Mouse (Mus musculus) brain, embryonic 18.5 days (tissue): ENCODE data around the gene Setd4.

Experiments used
- DNase-seq: peaks from one replicate; pipeline ENCODE4 v3.0.0-alpha.2; 2012; ENCODE audit warnings: low read depth, low spot score

Setd4 gene

DNA sequence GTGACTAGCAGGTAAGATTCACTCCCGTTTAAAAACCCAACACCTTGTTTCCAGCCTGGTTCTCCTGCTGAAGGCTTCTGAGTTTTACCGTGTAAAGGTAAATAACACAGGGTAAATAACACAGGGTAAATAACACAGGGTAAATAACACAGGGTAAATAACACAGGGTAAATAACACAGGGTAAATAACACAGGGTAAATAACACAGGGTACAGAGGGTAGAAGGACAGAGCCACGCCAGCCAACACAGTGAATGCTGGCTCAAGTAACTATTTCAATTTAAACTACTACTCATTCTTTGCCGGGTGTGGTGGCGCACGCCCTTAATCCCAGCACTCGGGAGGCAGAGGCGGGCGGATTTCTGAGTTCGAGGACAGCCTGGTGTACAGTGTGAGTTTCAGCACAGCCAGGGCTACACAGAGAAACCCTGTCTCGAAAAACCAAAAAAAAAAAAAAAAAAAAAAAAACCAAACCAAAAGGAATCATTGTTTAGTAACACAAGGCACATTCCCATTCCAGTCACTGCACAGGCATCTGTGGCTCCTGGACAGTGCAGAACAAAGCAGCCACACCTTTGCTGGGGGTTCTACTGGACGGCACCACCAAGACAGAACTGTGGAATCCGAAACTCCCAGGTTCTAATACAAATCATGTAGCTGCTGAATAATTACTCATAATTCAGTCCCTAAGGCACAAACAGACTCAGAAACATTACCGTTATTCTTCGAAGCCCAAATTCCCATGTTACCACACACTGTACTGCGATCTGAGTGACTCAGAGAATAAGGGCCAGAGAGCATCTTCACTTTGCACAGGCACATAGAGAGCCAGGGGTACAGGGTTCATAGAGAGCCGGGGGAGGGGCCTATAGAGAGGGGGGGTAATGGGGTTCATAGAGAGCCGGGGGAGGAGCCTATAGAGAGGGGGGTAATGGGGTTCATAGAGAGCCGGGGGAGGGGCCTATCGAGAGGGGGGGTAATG lies 12.1 kb downstream of the Setd4 start:
- DNase-seq, result no peak

DNA sequence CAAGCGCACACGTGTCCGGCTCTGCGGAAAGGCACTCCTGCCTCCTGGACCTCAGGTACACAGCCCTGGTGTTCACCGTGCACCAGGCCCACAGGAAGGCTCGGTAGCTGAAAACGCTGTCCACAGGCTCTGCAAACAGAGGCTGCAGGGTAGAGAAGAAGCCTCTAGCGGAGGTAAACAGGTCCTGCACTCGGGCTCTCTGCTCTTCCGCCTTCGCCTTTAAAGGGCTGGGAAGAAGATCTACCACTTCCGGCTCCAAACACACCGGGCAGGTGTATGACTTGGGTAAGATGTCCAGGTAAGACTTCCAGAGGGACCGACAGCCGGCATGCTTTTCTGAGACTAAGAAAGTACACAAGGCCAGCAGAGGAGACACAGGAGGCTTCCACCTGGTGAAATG lies 12.9 kb downstream of the Setd4 start:
- no peak for DNase-seq

DNA sequence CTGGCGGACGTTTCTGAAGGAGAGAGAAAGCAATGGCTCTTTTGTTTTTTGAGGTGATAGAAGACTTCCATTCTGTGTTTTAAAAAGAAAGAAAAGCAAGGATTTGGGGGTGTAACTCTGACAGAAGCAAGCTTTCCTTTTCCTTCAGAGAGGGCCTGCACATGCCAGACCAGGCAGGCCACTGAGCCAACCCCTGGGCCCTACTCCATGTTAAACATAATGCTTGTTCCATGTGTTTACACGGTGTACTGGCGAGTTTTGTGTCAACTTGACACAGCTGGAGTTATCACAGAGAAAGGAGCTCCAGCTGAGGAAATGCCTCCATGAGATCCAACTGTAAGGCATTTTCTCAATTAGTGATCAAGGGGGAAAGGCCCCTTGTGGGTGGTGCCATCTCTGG lies 15.6 kb downstream of the Setd4 start:
- no peak for DNase-seq

DNA sequence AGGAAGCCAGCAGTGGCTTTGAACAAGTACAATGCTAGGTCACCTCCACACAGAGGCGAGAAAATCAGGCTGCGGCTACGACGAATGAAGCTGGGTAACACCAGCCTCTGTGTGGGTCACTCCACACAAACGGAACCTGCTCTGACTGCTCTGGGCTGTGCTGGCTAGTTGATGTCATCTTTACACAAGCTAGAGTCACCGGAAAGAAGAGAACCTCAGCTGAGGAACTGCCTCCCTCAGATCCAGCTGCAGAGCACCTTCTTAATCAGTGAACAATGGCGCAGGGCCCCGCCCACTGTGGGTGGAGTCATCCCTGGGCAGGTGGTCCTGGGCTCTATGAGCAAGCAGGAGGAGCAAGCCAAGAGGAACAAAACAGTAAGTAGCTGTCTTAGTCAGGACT lies 17.5 kb downstream of the Setd4 start:
- DNase-seq, result no peak

DNA sequence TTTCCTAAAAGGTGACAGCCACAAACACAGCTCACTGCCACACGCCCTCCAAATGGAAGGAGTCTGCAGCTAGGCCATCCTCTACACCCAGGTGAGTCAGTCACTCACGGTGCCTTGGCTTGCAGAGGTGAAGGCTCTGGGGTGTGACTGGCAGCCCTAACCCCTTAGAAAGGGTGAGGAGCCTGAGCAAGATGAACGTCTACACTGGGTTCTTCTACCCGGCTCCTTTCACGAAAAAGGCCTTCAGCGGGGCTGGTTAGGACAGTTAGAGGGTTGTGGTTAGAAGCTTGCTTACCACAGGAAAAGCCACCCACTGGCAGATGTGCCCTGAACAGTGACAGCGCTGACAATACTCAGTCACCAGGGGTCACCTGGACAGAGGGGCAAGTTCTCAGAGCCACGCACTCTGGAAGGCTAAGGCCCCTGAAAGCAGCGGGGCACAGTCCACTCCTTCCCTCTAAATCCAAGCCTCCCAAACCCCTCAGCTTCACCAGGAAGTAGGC lies 18.1 kb downstream of the Setd4 start:
- DNase-seq, result no peak

DNA sequence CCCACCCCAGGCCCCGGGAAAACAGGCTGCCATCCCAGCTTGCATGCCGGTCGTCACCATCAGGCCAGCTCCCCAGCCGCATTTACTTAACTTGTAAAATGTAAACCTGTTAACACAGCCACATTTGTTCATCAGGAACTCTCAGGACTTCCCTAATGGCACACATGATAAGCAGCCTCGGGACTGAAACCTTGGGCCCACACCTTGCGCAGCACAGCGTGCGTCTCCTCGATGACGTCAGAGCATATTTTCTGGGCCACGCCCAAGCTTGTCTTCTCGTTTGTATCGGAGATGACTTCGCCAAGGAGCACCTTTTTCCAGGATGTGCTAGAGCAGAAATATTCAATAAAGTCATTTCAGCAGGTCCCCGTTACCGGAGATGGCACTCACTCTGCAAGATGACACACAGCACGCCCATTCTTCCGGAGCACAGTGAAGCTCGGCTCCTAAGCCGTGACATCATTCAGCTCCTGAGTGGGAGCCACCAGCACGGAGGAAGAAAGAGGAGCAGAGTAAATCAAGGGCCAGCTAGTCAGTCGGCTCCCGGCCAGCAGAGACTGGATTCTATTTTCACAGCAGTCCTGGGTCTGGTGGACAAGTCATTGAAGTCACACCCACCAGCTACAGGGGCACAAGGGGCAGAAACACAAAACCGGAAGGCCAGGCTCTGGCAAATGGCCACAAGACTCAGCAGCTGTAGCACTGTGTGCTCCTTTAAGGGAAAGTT lies 18.7 kb downstream of the Setd4 start:
- DNase-seq, result no peak

GRCm38 (mm10) chr16:93581125-93581524 lies 22.7 kb downstream of the Setd4 start:
- DNase-seq, result no peak

GRCm38 (mm10) chr16:93578346-93579005 lies 25.4 kb downstream of the Setd4 start:
- DNase-seq, result no peak

DNA sequence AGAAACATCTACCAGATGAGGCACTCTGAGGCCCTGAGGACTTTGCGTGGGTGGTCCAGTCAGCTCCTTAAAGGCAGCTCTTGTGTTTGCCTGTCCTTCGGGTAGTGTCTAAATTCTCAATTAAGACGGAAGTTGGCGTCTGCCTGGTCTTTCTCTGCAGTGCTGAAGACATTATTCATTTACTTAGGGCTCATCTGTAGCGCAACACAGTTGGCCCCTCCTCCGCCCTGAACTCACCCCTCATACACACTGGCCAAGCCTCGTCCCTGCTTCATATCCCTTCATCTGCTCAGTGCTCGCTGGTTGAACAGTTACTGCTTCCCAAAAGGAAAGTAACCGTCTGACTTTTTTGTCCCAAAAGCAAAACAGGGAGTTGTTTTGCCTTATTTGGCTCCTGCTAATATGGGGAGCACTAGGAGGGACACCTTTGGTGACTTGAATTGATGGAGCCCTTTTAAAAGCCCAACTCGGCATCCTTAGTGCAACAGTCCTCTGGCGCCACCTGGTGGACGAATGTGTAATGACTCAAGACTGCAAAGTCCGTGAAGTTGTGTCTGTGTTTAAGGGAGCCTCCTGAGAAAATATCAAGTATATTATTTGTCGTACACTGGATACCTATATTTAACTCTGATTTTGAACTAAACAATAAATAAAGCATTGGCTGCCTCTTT lies 27.3 kb downstream of the Setd4 start:
- peak; percentile 24 for DNase-seq

DNA sequence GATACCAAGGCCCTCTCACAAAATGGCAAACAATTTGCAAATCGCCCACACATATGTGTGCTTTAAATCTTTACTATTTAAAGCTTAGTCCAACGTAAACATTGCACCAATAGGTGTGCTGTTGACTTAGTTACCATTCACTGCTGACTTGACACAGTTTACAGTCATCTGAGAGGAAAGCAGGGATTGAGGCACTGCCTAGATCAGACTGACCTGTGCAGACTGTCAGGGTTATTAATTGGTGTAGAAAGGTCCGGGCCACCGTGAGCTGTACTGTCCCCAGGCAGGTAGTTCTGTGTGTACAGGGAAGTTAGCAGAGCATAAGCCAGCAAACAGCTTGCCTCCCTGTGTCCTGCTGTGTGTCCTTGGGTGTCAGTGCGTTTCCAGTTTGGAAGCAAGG lies 28.3 kb downstream of the Setd4 start:
- DNase-seq, result no peak

DNA sequence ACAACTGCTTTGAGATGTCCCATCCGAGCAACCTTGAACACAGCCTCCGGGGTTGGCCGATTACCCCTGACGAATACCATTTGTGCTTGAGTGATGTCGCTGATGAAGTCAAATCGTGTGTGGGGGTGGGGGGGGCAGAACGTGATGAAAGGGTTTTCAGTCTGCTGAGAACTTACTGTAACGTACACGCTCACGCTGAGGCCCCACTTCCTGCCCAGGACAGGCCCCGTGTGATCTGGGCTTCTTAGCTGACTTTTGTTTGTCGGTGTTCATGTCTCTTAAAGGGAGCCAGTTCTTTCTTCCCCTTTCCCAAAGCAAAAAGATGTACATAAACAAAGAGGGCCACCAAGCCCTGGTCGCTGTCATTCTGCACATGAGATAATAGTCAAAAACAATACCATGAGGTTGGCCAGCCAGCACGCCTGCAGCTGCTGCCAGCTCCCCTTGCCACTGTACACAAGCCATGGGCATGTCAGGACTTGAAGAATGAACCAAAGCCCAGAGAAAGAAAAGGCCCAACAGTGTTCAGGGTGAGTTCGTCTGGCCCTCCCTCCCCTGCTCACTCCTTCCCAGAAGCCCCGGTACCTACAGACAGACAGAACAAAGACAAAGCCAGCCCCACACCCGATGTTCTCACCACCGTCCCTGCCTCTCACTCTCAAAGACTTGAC lies 29.2 kb downstream of the Setd4 start:
- DNase-seq, result no peak

DNA sequence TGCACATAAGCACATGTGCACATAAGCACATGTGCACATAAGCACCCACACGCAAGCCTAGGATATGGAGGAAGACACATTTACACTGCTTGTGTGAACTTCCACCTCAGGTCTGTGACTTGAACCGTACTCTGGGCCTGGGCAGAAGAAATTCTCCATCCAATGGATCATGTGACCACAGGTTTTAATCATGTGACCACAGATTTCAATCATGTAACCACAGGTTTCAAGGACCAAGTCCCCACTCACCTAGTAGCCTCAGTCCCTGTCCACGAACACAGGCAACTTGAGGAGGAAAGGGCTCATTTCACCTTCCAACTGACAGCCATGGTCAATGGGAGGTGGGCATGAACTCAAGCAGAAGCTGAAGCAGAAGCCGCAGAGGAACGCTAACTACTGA lies 30.4 kb downstream of the Setd4 start:
- DNase-seq, result no peak

DNA sequence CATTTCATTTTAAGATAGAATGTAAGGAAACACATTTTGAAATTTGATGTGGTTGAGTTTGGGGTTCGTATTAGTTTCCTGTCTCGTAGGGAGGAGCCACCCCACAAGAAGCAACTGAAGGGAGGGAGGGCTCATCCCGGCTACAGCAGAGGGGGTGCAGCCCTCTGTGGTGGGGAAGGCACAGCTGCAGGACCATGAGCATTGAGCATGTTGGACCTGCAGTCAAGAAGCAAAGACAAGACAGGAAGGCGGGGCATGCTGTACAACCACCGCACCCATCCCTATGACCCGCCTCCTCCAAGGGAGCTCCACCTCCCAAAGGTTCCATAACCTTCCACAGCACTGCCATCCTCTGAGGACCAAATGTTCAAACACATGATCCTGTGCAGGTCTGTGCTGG lies 31.5 kb downstream of the Setd4 start:
- no peak for DNase-seq

DNA sequence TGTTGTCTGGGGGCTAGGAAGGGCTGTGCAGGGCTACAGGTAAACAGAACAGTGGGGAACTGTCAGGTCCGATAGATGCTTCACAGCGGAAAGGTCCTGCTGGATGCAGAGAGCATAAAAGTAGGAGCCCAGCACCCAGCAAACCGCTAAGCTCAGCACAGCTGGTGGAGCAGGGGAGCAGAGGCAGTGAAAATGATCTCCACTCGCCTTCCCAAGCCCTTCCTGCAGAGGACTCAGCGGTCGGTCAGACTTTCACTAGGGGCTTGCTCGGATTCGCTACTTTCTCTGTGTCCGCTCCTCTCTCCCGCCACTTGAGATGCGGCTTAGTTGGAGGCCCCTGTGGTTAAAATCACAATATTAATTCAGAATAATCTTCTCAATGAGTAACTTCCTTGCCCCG lies 45.4 kb downstream of the Setd4 start:
- no peak for DNase-seq

DNA sequence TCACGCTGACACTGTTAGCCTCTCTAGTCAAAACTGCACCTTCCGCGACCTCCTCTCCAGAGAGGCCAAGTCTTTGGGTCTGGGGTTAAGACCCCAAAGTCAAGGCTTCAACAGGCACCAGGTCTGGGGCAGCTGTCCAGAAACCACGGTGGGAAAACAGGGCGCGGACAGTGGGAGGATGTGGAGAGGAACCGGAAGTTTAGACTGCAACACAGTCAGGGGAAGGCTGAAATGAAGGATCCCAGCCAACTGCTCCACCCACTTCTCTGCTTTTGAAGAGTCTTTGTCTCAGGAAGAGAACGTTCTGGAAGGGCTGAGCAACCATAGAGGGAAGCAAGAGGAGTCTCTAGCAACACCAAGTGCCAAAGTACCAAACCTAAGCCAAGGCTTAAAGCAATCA lies 46.2 kb downstream of the Setd4 start:
- DNase-seq, result no peak

- DNase-seq, result no peak
Observed at GRCm38 (mm10) chr16:93552686-93553513, 51.0 kb downstream of the Setd4 start.

DNA sequence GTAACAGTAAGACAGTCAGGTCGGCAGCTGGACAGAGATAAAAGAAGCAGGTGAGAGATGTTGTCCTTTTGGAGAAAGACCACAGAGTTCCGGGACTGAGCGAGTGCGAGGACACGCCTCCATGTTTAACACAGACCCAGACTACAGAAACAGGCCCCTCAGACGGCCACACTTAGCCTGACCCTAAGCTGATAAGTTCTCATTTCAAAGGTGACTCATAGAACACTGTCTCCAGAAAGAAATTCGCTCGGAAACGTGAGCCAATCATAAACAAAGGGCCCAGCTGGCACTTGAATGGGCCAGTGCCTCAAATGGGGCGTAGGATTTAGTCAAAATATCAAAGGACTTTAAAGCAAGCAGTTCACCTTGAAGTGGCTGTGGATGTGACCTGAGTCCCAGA lies 54.6 kb downstream of the Setd4 start:
- DNase-seq, result no peak

- no peak for DNase-seq
Observed at GRCm38 (mm10) chr16:93548045-93548444, 55.8 kb downstream of the Setd4 start.

DNA sequence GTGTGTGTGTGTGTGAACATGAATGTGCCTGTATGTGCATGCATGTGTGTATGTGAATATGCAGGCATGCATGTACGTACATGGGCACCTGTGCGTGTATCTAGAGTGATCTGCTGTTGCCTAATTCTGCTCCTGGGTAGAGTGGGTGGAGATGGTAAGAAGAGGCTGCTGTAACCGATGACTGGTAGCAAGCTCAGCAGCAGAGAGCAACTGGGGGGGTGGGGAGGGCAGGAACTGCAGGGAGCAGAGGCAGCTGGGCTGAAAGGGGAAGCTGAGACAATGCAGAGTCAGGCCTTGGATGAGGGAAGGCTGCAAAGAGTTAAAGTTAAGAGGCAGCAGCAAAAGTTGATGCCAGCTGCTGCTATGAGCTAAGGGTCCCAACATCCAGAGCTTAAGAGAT lies 56.7 kb downstream of the Setd4 start:
- no peak for DNase-seq

- DNase-seq, result no peak
Observed at GRCm38 (mm10) chr16:93546354-93546965, 57.4 kb downstream of the Setd4 start.
